Mouse (Mus musculus): ENCODE measurements around the gene Tceal9. TPM values are rescaled to one million over a fixed set of nuclear protein-coding genes. Genes with fewer than 3 reads are reported as not detected.

Tceal9 gene
- polyA plus RNA-seq, 1 experiment from 2014 or later = 410 TPM

DNA sequence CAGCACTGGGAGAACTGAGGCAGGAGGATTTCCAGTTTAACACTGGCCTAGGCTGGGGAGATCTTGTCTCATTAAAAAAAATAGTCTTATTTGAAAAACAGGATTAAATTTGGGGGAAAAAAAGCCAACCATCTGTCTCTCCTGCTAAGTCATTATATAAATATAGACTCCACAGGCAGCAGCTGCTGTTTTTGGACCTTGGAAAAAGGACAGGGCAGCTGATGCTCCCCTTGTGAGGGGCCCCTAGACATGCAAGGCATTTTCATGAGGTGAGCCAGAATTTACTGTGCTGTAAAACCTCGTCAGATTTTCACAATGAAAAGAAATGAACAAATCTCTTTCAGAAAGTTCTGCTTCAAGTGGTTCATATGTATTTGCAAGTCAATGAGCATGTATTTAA is 28.6 kb upstream of the Tceal9 start:
- Histone ChIP-seq H3K27ac (ENCODE audit: low read depth, low read length) (no peak overlapping the region), H3K9ac (ENCODE audit: low read length) (no peak overlapping the region), H3K4me1 (ENCODE audit: control insufficient read depth, insufficient read depth, low read length) (no peaks in the 10 kb centered on the region), H3K27me3 (ENCODE audit: control insufficient read depth, insufficient read depth, low read length) (no peaks in the 10 kb centered on the region), H3K36me3 (ENCODE audit: control insufficient read depth, insufficient read depth, low read length) (no peaks in the 10 kb centered on the region), H3K9me3 (ENCODE audit: control insufficient read depth, low read length) (no peaks in the 10 kb centered on the region), H3K4me3 (ENCODE audit: low read depth, low read length) (no peak overlapping the region), H3K4me2 (ENCODE audit: low read depth) (no peak overlapping the region)
- 68% methylated on average over 1 of the region's 1 CpGs for WGBS
- ATAC-seq (ENCODE audit: insufficient read depth, low FRiP score, low TSS enrichment) (no peak), DNase-seq (ENCODE audit: low spot score) (no peak)

DNA sequence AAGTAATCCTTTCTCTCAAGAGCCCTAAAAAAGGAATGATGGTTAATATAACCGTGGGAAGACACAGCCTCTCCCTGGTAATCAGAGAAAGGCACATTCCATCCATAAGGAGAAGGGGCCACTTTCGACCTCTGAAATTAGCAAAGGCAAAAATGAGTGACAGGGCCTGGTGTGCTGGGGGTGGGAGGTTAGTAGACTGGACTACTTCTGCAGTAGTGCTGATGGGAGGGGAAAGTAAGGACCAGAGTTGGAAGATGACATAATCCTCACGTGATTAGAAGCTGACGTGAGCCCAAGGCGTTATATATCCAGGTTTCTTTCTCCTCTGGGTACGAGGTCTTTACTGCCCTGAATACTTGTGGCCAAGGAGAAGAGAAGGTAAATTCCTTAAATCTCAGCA is 21.2 kb upstream of the Tceal9 start:
- no peak for DNase-seq (ENCODE audit: low spot score)
- no peak overlapping the region for H3K4me3 ChIP-seq (ENCODE audit: low read depth, low read length)
- WGBS = 77% methylated on average over 6 of the region's 6 CpGs
- H3K9ac ChIP-seq (ENCODE audit: low read length) = no peak overlapping the region
- no peaks in the 10 kb centered on the region for H3K36me3 ChIP-seq (ENCODE audit: control insufficient read depth, insufficient read depth, low read length)
- no peaks in the 10 kb centered on the region for H3K27me3 ChIP-seq (ENCODE audit: control insufficient read depth, insufficient read depth, low read length)
- H3K4me2 ChIP-seq (ENCODE audit: low read depth) = no peak overlapping the region
- no peak overlapping the region for H3K27ac ChIP-seq (ENCODE audit: low read depth, low read length)
- no peak for ATAC-seq (ENCODE audit: insufficient read depth, low FRiP score, low TSS enrichment)
- no peaks in the 10 kb centered on the region for H3K9me3 ChIP-seq (ENCODE audit: control insufficient read depth, low read length)
- H3K4me1 ChIP-seq (ENCODE audit: control insufficient read depth, insufficient read depth, low read length) = no peaks in the 10 kb centered on the region

DNA sequence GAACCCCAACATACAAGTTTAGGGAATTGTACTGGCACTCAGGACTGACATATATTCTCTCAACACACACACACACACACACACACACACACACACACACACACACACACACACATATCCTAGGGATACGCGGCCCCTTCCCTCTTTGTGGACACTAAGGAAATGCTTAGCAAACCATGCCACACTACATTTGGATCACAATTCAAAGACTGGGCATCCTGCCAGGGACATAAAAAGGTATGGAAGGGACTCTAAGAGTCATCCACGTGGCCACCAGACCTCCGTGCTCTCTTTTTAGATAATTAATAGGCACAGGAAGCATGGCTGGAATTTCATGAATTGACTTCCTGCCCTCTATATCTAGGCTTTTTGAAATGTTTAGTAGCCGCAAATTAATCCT is 17.1 kb upstream of the Tceal9 start:
- ATAC-seq (ENCODE audit: insufficient read depth, low FRiP score, low TSS enrichment) = no peak
- WGBS = 79% methylated on average over 5 of the region's 5 CpGs

DNA sequence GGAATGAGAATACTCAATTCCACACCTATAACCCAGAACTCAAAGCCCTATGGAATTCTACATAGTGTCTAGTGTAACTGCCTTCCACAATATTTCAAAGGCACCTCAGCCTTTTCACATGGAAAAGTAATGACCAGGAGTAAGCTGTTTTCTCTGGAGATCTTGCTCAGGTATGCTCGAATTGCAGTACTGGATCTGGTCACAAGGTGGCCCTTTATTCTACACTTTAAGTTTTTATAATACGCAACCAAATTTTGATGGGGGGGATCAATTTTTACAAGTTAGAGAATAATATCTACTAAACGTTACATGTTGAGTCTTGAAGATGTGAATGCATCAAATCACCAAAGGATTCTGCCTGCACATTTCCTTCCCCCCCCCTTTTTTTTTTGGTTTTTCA is 6.8 kb upstream of the Tceal9 start:
- H3K9me3 ChIP-seq (ENCODE audit: control insufficient read depth, low read length) = no peaks in the 10 kb centered on the region
- H3K9ac ChIP-seq (ENCODE audit: low read length) = no peak overlapping the region
- DNase-seq (ENCODE audit: low spot score) (peak; percentile 16), ATAC-seq (ENCODE audit: insufficient read depth, low FRiP score, low TSS enrichment) (no peak)
- no peak overlapping the region for H3K4me2 ChIP-seq (ENCODE audit: low read depth)
- no peaks in the 10 kb centered on the region for H3K4me1 ChIP-seq (ENCODE audit: control insufficient read depth, insufficient read depth, low read length)
- H3K4me3 ChIP-seq (ENCODE audit: low read depth, low read length) = no peak overlapping the region
- H3K27me3 ChIP-seq (ENCODE audit: control insufficient read depth, insufficient read depth, low read length) = no peaks in the 10 kb centered on the region
- WGBS = 54% methylated on average over 3 of the region's 3 CpGs
- no peak overlapping the region for H3K27ac ChIP-seq (ENCODE audit: low read depth, low read length)
- no peaks in the 10 kb centered on the region for H3K36me3 ChIP-seq (ENCODE audit: control insufficient read depth, insufficient read depth, low read length)

More for the DNA sequence above, 17.1 kb upstream of the Tceal9 start:
- Histone ChIP-seq H3K4me2 (ENCODE audit: low read depth) (no peak overlapping the region), H3K36me3 (ENCODE audit: control insufficient read depth, insufficient read depth, low read length) (no peaks in the 10 kb centered on the region), H3K9ac (ENCODE audit: low read length) (no peak overlapping the region), H3K27ac (ENCODE audit: low read depth, low read length) (no peak overlapping the region), H3K9me3 (ENCODE audit: control insufficient read depth, low read length) (no peaks in the 10 kb centered on the region), H3K27me3 (ENCODE audit: control insufficient read depth, insufficient read depth, low read length) (no peaks in the 10 kb centered on the region), H3K4me3 (ENCODE audit: low read depth, low read length) (no peak overlapping the region), H3K4me1 (ENCODE audit: control insufficient read depth, insufficient read depth, low read length) (no peaks in the 10 kb centered on the region)
- no peak for DNase-seq (ENCODE audit: low spot score)

DNA sequence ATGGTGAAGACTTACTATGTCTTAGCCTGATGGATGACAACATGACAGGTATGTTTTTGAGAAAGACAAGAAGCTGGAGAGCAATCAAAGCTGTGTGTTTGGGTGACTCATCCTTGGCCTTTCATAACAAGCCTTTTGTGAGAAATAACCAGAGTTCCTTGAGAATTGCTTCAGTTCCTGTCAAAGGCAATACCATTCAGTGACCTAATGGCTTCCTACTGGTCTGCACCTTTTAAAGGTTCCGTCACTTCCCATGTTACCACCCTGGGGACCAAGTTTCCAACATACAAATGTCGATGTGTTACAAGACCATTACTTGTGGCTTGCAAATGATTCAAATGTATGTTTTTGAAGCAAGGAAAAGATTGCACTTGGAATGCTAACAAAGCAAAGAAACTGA is 1.7 kb upstream of the Tceal9 start:
- H3K27me3 ChIP-seq (ENCODE audit: control insufficient read depth, insufficient read depth, low read length) = no peaks in the 10 kb centered on the region
- no peak overlapping the region for H3K4me2 ChIP-seq (ENCODE audit: low read depth)
- no peaks in the 10 kb centered on the region for H3K36me3 ChIP-seq (ENCODE audit: control insufficient read depth, insufficient read depth, low read length)
- 86% methylated on average over 2 of the region's 2 CpGs for WGBS
- DNase-seq (ENCODE audit: low spot score) (no peak), ATAC-seq (ENCODE audit: insufficient read depth, low FRiP score, low TSS enrichment) (no peak)
- H3K4me1 ChIP-seq (ENCODE audit: control insufficient read depth, insufficient read depth, low read length) = no peaks in the 10 kb centered on the region
- H3K9me3 ChIP-seq (ENCODE audit: control insufficient read depth, low read length) = no peaks in the 10 kb centered on the region
- no peak overlapping the region for H3K9ac ChIP-seq (ENCODE audit: low read length)
- H3K27ac ChIP-seq (ENCODE audit: low read depth, low read length) = no peak overlapping the region
- no peak overlapping the region for H3K4me3 ChIP-seq (ENCODE audit: low read depth, low read length)

DNA sequence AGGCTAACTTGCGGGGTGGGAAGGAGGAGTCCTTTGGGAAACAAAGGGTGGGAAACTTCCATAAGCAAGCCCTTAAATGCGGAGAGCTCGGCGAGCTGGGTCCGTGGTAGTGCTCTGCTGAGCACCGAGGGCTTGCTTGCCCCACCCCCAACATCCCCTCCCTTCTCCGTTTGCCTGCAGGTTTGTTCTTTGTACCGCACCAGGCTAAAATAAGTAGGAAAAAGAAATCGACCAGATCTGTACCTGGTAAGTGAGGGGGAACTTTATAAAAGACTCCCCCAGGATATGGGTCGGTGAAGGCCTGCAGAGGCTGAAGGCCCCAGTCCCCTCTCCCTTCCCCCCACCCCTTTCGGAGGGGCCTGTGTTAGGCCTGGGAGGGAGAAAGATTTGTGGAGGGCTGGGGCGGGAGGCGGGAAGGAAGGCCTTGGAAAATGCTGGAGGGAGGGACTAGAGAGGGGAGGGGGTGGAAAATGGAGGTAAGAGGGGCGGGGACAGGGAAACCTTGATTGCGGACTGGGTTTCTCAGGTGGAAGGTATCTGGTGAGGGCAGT is 717 bp downstream of the Tceal9 start:
- no peaks in the 10 kb centered on the region for H3K4me1 ChIP-seq (ENCODE audit: control insufficient read depth, insufficient read depth, low read length)
- 23% methylated on average over 11 of the region's 15 CpGs for WGBS

DNA sequence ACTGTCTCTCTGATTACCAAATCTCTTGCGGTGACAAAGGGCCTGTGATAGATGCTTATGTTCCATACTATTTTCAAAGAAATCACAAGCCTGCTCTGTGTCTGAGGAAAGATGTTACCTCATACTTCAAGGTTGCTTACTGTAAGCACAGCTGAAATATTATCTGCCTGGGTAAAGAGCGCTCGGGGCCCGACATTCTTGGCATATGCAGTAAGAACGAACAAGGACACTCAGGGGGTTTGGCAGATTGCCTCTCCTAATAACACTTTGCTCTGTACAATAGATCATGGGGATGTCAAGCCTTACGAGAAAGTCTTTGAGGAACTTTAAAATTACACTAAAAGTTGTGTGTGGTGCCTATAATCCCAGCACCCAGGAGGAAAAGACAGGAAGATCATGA is 3.9 kb downstream of the Tceal9 start:
- 79% methylated on average over 6 of the region's 6 CpGs for WGBS
- H3K4me1 ChIP-seq (ENCODE audit: control insufficient read depth, insufficient read depth, low read length) = no peaks in the 10 kb centered on the region

More for the DNA sequence above, 717 bp downstream of the Tceal9 start:
- Histone ChIP-seq H3K9ac (ENCODE audit: low read length) (peak overlapping the region; percentile 65), H3K9me3 (ENCODE audit: control insufficient read depth, low read length) (no peaks in the 10 kb centered on the region), H3K27ac (ENCODE audit: low read depth, low read length) (peak overlapping the region; percentile 35; the same call in 1 of the 2 replicates), H3K4me3 (ENCODE audit: low read depth, low read length) (peak overlapping the region; percentile 58), H3K4me2 (ENCODE audit: low read depth) (peak overlapping the region; percentile 33), H3K36me3 (ENCODE audit: control insufficient read depth, insufficient read depth, low read length) (no peaks in the 10 kb centered on the region), H3K27me3 (ENCODE audit: control insufficient read depth, insufficient read depth, low read length) (no peaks in the 10 kb centered on the region)
- peak; percentile 42 for DNase-seq (ENCODE audit: low spot score)
- peak; percentile 71 for ATAC-seq (ENCODE audit: insufficient read depth, low FRiP score, low TSS enrichment)

DNA sequence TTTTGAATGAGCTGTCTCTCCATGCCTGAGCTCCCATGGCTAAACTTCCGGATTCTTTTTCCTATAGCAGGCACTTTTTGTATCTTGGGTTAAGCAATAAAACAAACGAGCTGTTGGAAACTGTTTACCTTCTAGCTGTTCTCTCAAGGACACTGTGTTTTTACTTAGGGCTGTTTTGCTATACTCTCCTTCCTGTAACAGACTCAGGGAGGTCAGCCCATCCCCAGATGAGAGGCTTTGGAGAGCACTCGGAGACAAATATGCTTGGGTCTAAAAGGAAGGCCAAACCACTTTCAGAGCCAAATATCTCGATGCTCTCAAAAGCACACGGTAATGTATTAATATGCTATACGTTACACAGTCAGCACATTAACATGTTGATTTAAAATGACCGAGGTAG is 4.8 kb downstream of the Tceal9 start:
- Histone ChIP-seq H3K4me2 (ENCODE audit: low read depth) (no peak overlapping the region), H3K9me3 (ENCODE audit: control insufficient read depth, low read length) (no peaks in the 10 kb centered on the region), H3K36me3 (ENCODE audit: control insufficient read depth, insufficient read depth, low read length) (no peaks in the 10 kb centered on the region), H3K27ac (ENCODE audit: low read depth, low read length) (no peak overlapping the region), H3K4me1 (ENCODE audit: control insufficient read depth, insufficient read depth, low read length) (no peaks in the 10 kb centered on the region), H3K4me3 (ENCODE audit: low read depth, low read length) (no peak overlapping the region), H3K9ac (ENCODE audit: low read length) (no peak overlapping the region), H3K27me3 (ENCODE audit: control insufficient read depth, insufficient read depth, low read length) (no peaks in the 10 kb centered on the region)
- DNase-seq (ENCODE audit: low spot score) = no peak
- WGBS = 80% methylated on average over 7 of the region's 7 CpGs
- ATAC-seq (ENCODE audit: insufficient read depth, low FRiP score, low TSS enrichment) = no peak

More for the DNA sequence above, 3.9 kb downstream of the Tceal9 start:
- ATAC-seq (ENCODE audit: insufficient read depth, low FRiP score, low TSS enrichment) (no peak), DNase-seq (ENCODE audit: low spot score) (no peak)
- H3K36me3 ChIP-seq (ENCODE audit: control insufficient read depth, insufficient read depth, low read length) = no peaks in the 10 kb centered on the region
- no peak overlapping the region for H3K4me2 ChIP-seq (ENCODE audit: low read depth)
- H3K9ac ChIP-seq (ENCODE audit: low read length) = no peak overlapping the region
- no peaks in the 10 kb centered on the region for H3K27me3 ChIP-seq (ENCODE audit: control insufficient read depth, insufficient read depth, low read length)
- H3K9me3 ChIP-seq (ENCODE audit: control insufficient read depth, low read length) = no peaks in the 10 kb centered on the region
- H3K27ac ChIP-seq (ENCODE audit: low read depth, low read length) = no peak overlapping the region
- H3K4me3 ChIP-seq (ENCODE audit: low read depth, low read length) = no peak overlapping the region

DNA sequence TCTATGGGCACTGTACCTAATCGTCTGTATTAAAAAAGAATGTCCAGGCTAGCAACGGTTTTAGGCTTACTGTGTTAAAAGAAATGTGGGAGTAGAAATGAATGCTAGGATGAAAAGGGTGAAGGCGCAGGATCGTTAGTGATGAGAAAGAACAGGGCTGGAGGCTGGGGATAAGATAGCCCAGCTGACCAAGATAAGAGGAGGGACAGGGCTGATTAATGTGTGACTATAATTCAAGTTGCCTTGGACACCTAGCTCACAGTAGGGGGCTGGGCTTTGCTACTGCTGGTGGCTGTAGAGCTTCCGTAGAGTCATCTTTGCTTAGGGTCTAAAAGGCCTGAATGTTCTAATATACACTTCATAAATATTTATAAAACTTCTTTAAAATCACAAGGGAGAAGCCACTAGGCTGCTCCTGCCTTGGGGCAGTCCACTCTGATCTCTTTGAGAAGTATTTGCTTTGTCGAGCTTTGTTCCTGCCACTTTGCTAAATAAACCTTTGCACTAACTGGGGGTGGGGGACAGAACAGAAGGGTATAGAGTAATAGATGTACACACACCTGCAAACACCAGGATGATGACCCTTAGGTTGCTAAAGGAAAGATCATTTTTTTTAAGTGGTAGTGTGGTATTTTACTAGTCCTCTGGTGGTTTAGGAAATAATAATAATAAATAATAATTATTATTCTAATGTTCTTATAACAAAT is 7.3 kb downstream of the Tceal9 start:
- ATAC-seq (ENCODE audit: insufficient read depth, low FRiP score, low TSS enrichment) (no peak), DNase-seq (ENCODE audit: low spot score) (no peak)
- no peaks in the 10 kb centered on the region for H3K4me1 ChIP-seq (ENCODE audit: control insufficient read depth, insufficient read depth, low read length)
- no peak overlapping the region for H3K4me2 ChIP-seq (ENCODE audit: low read depth)
- H3K4me3 ChIP-seq (ENCODE audit: low read depth, low read length) = no peak overlapping the region
- H3K9ac ChIP-seq (ENCODE audit: low read length) = no peak overlapping the region
- no peaks in the 10 kb centered on the region for H3K9me3 ChIP-seq (ENCODE audit: control insufficient read depth, low read length)
- no peaks in the 10 kb centered on the region for H3K27me3 ChIP-seq (ENCODE audit: control insufficient read depth, insufficient read depth, low read length)
- WGBS = 64% methylated on average over 6 of the region's 6 CpGs
- H3K27ac ChIP-seq (ENCODE audit: low read depth, low read length) = no peak overlapping the region
- H3K36me3 ChIP-seq (ENCODE audit: control insufficient read depth, insufficient read depth, low read length) = no peaks in the 10 kb centered on the region

Data from neural tube, embryonic 11.5 days (tissue).